Mouse (Mus musculus) leukemia stem cell, adult 10-12 weeks (primary cell): Measurements from ENCODE around the gene Adam6a. TPM values are rescaled to one million over a fixed set of nuclear protein-coding genes. Genes with fewer than 3 reads are reported as not detected.

ENCODE experiments used
- polyA plus RNA-seq: library from polyadenylated mRNA; stranded (reverse); fragments of >175 nt; gene quantifications from 2 replicates; pipeline ENCODE4 v1.2.3, GENCODE M21; 2012; ENCODE audit warnings: low replicate concordance

Adam6a gene
- not detected in 2 replicates for polyA plus RNA-seq

GRCm38 (mm10) chr12:113543608-113544007, at the start of gene Adam6a:
TSS of gene Adam6a (plus strand) at chr12:113543908.

Other genes starting within 250 kb of the Adam6a start
- not detected in 2 replicates for gene Adam6b, start 54.4 kb upstream of the Adam6a start, polyA plus RNA-seq